Mouse (Mus musculus) erythroblast, embryonic 14.5 days (primary cell): ENCODE measurements around the gene Sfswap.

ENCODE experiments used
- GATA1 ChIP-seq: IDR thresholded peaks from 2 replicates; pipeline ENCODE4 v1.6.1; 2012; ENCODE audit warnings: low read length, inconsistent platforms, mixed read lengths
- TAL1 ChIP-seq: IDR thresholded peaks from 3 replicates; pipeline ENCODE4 v1.6.1; 2012; ENCODE audit warnings: low read length, inconsistent platforms, mixed read lengths

DNA sequence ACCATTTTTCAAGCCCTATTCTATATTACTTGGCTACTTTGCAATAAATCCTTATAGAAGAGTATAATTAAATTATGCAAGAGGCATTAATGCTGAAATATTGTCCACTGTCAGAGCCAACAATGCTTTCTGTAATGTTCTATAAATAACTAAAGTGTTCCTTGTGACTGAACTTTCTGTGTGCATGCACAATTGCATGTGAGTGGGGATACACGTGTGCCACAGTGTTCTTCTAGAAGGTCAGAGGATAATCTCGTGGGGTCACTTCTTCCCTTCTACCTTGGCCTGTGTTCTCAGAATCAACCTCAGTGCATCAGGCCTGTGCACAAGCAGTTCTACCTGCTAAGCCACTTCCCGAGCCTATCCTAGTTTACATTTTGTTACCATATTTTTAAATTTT, 22.1 kb downstream of the Sfswap start:
- no peak for TF ChIP-seq TAL1
- no peak for TF ChIP-seq GATA1
